Mouse (Mus musculus) bone marrow macrophage, adult 2 months (primary cell): Measurements from ENCODE around the gene Coro7.

Source experiments
- CTCF ChIP-seq: IDR thresholded peaks from 2 replicates; pipeline ENCODE4 v1.5.1; 2012; ENCODE audit warnings: low read depth, mild to moderate bottlenecking, low read length, moderate library complexity
- POLR2A ChIP-seq: IDR thresholded peaks from 2 replicates; pipeline ENCODE4 v1.6.1; 2012; ENCODE audit warnings: mild to moderate bottlenecking, low read depth, low read length, borderline replicate concordance

DNA sequence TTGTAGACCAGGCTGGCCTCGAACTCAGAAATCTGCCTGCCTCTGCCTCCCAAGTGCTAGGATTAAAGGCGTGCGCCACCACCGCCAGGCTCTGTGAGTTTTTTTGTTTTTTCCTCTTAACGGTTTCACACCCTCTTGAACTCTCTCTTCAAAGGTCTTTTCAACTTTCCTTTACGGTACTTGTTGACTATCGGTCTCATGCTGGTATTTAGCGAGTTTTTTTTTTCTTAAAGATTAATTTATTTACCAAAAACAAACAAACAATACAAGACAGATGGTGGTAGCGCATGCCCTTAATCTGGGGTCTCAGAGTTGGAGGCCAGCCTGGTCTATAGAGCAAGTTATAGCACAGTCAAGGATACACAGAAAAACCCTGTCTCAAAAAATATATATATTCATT lies 89.3 kb downstream of the Coro7 start:
- TF ChIP-seq POLR2A (no peak), CTCF (no peak)
